Mouse (Mus musculus) erythroblast, embryonic 14.5 days (primary cell): ENCODE data around the gene P2ry2. TPM values are rescaled to one million over a fixed set of nuclear protein-coding genes. Genes with fewer than 3 reads are reported as not detected.

Source experiments
- H3K27me3 ChIP-seq: 2 replicates; pipeline ENCODE4 v1.6.1; 2012; ENCODE audit warnings: inconsistent platforms; ENCODE audit not compliant: control insufficient read depth
- H3K36me3 ChIP-seq: 2 replicates; pipeline ENCODE4 v1.6.1; 2012; ENCODE audit warnings: mild to moderate bottlenecking, inconsistent platforms; ENCODE audit not compliant: control insufficient read depth
- H3K4me1 ChIP-seq: 2 replicates; pipeline ENCODE4 v1.6.1; 2012; ENCODE audit warnings: inconsistent platforms; ENCODE audit not compliant: control insufficient read depth
- H3K4me3 ChIP-seq: replicated peaks from 2 replicates; pipeline ENCODE3; 2012; ENCODE audit warnings: moderate library complexity, mild to moderate bottlenecking, inconsistent platforms
- H3K9me3 ChIP-seq: 2 replicates; pipeline ENCODE4 v1.6.1; 2012; ENCODE audit warnings: low read length, inconsistent platforms, mixed read lengths; ENCODE audit not compliant: control insufficient read depth
- GATA1 ChIP-seq: IDR thresholded peaks from 2 replicates; pipeline ENCODE4 v1.6.1; 2012; ENCODE audit warnings: low read length, inconsistent platforms, mixed read lengths
- TAL1 ChIP-seq: IDR thresholded peaks from 3 replicates; pipeline ENCODE4 v1.6.1; 2012; ENCODE audit warnings: low read length, inconsistent platforms, mixed read lengths
- polyA plus RNA-seq: library from polyadenylated mRNA; stranded (reverse); fragments of >175 nt; gene quantifications from 2 replicates; pipeline ENCODE4 v1.2.3, GENCODE M21; 2012

P2ry2 gene
- polyA plus RNA-seq, 1 experiment: 0.03 TPM

GRCm38 (mm10) chr7:100995951-100996350 is 16.7 kb downstream of the P2ry2 start:
- H3K9me3 ChIP-seq: no peaks in the 10 kb centered on the region
- TF ChIP-seq TAL1: no peak
- no peak for TF ChIP-seq GATA1
- H3K36me3 ChIP-seq: no peaks in the 10 kb centered on the region
- H3K4me3 ChIP-seq: no peak overlapping the region
- no peaks in the 10 kb centered on the region for H3K4me1 ChIP-seq
- H3K27me3 ChIP-seq: no peaks in the 10 kb centered on the region

DNA sequence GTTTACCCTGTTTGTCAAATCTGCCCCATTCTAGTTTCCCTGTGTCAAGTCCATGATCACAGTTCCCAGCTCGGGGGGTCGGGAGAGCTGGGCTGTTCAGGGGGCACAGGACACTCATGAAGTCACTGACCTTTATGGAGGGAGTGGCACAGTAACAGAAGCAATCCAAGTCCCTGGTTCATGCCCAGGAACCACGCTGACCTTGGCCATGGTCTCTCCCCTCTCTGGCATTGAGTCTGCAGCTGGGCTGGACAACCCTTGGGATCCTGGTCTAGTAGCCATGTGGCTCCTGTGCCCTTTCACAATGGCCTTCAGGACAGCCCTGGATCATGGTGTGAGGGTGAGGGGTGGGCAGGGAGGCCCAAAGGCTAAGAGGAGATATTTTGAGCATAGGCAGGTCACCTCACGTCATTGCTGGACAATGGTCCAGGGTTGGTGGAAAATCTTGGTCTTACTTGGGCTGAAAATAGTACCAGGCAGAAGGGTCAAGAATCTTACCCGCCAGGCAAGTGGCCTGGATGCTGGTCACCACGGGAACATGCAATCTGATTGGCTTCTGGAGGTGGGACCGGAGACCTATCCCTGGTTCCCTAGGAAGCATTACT is 17.3 kb downstream of the P2ry2 start:
- Histone ChIP-seq H3K4me3 (no peak overlapping the region), H3K9me3 (no peaks in the 10 kb centered on the region), H3K36me3 (no peaks in the 10 kb centered on the region), H3K27me3 (no peaks in the 10 kb centered on the region), H3K4me1 (no peaks in the 10 kb centered on the region)
- TF ChIP-seq TAL1: no peak
- no peak for TF ChIP-seq GATA1

GRCm38 (mm10) chr7:100993166-100993565 is 19.5 kb downstream of the P2ry2 start:
- Histone ChIP-seq H3K27me3 (no peaks in the 10 kb centered on the region), H3K36me3 (no peaks in the 10 kb centered on the region), H3K4me3 (no peak overlapping the region), H3K9me3 (no peaks in the 10 kb centered on the region), H3K4me1 (no peaks in the 10 kb centered on the region)
- TF ChIP-seq TAL1 (no peak), GATA1 (no peak)

DNA sequence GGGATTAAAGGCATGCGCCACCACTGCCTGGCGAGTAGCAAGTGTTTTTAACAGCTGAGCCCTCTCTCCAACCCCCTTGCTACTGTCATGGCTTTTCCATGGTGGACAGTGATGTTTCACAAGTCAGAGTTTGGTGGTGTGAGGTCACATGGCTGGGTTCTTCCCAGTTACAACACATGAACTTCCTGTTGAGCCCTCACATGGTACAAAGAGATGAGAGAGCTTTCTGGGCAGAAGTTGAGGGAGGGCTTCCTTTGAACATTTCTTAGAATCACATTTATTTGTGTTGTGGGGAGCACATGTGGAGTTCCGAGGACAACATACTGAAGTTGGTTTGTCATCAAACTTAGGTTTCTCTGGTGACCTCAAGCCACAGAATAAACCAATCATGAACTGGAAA is 20.7 kb downstream of the P2ry2 start:
- Histone ChIP-seq H3K36me3 (no peaks in the 10 kb centered on the region), H3K4me3 (no peak overlapping the region), H3K9me3 (no peaks in the 10 kb centered on the region), H3K27me3 (no peaks in the 10 kb centered on the region), H3K4me1 (no peaks in the 10 kb centered on the region)
- TF ChIP-seq GATA1: no peak
- TF ChIP-seq TAL1: no peak

DNA sequence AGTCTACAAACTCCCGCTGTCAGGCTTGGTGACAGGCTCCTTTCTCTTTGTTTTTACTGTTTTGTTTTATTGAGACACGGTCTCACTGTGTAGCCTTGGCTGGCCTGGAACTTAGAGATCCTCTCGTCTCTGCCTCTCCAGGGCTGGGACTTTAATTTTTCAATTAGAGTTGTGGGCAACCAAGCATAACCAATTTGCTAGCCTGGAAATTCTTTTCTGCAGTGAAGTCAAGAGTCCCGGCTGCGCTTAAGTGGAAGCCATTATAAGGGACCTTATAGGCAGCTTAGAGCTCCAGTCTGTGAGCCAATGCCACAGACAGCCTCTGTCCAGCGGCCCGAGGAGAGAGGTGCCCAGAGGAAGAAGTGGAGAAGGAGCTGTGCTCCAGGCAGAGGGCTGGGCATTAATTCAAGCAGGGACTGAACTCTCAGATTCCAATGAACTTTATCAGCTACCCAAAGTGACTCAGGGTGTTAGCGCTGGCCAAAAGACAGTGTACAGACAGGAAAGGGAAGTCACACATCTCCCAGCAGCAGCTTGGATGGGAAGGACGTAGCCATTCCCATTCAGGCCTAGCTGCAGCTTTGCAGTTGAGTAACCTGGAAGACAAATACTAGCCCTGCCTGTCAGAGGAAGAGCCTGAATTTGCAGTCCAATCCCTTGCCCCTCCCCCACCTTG is 21.9 kb downstream of the P2ry2 start:
- Histone ChIP-seq H3K36me3 (no peaks in the 10 kb centered on the region), H3K9me3 (no peaks in the 10 kb centered on the region), H3K27me3 (no peaks in the 10 kb centered on the region), H3K4me1 (no peaks in the 10 kb centered on the region), H3K4me3 (no peak overlapping the region)
- TF ChIP-seq GATA1 (no peak), TAL1 (no peak)

DNA sequence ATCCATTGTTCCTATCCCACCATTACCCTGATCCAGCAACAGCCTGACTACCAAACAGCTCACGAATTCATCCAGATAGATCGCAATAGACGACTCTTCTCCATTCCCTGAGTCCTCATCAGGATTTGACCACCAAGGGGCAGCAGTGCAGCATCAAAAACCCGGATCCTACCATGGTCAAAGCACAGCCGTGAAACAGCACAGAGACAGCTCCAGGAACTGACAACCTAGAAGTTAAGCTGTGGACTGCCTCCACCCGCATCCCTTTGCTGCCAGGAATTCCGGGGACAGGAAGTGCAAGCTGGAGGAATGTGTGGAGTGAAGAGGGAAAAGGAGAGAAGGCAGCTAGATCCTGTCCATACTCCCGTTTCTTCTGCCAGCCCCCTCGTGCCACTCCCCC is 24.6 kb downstream of the P2ry2 start:
- TF ChIP-seq TAL1 (no peak), GATA1 (no peak)
- Histone ChIP-seq H3K36me3 (no peaks in the 10 kb centered on the region), H3K9me3 (no peaks in the 10 kb centered on the region), H3K4me3 (no peak overlapping the region), H3K27me3 (no peaks in the 10 kb centered on the region), H3K4me1 (no peaks in the 10 kb centered on the region)

DNA sequence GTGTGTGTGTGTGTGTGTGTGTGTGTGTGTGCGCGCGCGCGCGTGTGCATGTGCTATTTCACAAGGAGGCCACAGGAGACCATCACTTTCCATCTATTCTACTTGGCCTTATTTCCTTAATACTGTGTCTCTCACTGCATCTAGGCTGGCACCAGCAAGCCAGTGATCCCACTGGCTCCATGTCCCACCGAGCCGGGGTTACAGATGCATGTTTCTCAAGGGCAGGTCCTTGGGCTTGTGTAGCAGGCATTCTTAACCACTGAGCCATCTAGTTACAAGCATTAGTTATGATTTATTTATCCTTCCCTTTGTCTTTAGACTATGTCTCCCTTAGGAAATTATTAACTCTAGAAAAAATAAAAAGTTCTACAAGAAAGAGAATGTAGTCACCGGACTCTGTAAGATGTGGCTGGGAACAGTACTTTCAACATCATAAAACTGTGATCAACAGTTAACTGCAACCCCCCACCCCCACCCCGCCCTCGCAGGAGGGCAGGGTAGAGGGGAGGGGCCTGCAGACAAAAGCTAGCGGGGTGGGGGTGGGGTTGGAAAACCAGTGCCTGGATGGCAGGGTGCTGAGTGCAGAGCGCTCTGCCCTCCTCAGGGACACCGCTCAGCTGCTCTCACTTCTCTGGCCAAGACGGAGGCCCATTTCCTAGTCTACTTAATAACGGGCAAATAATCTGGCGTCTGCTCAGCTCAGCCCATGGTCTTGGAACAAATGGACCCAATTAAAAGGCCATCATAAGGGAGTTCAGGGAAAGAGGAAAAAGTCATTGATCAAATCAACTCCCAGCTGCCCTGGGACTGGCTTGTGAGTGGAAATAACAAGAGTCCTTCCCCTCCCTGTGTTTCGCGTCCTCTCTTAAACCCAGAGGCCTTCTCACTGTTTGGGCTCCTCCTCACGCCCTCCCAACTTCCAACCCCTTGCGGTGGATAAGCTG is 27.9 kb downstream of the P2ry2 start:
- TF ChIP-seq GATA1 (no peak), TAL1 (no peak)
- Histone ChIP-seq H3K4me1 (no peaks in the 10 kb centered on the region), H3K4me3 (no peak overlapping the region), H3K36me3 (no peaks in the 10 kb centered on the region), H3K27me3 (no peaks in the 10 kb centered on the region), H3K9me3 (no peaks in the 10 kb centered on the region)

DNA sequence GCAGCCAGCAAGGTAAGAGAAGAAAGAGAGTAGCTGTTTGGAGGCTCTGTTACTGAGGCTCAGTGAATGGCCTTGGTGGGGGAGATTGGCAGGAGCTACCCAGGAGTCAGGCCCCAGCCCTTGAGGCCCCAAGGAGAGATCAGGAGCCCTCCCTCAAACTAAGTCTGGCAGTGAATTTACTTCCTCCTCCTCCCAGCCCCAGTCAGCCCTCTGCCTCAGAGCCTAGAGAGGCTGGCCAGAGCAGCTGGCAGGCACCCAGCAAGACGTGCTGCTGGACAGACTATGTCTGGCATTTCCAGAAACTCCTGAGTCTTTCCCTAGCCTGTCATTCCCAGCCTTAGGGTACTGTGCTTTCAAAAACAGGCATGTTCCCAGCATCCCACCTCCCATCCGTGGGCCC is 33.5 kb downstream of the P2ry2 start:
- peaks cover 3% of the 10 kb centered on the region; the same call in 1 of the 2 replicates for H3K4me1 ChIP-seq
- TF ChIP-seq GATA1 (no peak), TAL1 (no peak)
- H3K4me3 ChIP-seq: no peak overlapping the region
- H3K9me3 ChIP-seq: no peaks in the 10 kb centered on the region
- peaks cover 13% of the 10 kb centered on the region for H3K27me3 ChIP-seq
- H3K36me3 ChIP-seq: no peaks in the 10 kb centered on the region

GRCm38 (mm10) chr7:100978171-100978570 is 34.5 kb downstream of the P2ry2 start:
- H3K27me3 ChIP-seq: peaks cover 23% of the 10 kb centered on the region
- H3K4me3 ChIP-seq: no peak overlapping the region
- peaks cover 3% of the 10 kb centered on the region; the same call in 1 of the 2 replicates for H3K4me1 ChIP-seq

More at GRCm38 (mm10) chr7:100978171-100978570, 34.5 kb downstream of the P2ry2 start:
- Histone ChIP-seq H3K9me3 (no peaks in the 10 kb centered on the region), H3K36me3 (no peaks in the 10 kb centered on the region)
- TF ChIP-seq TAL1: no peak
- no peak for TF ChIP-seq GATA1
